ENCODE assay signal across 10 mouse cellular contexts in genomic region chr3:63609454-63610112, GRCm38 (mm10).
DNase-seq lines count a peak whose midpoint lies in the region; ATAC-seq and TF ChIP-seq lines count a peak whose summit lies in the region.
"Had no signal": no experiment of that assay in that cellular context is flagged by ENCODE, and none has a peak within 500 bp of the region (broad histone marks: within the 10 kb centered on the region; RNA-seq: fewer than 3 reads in every experiment).

No protein-coding gene starts in this region.

- H3K27me3 ChIP-seq in heart, postnatal 0 days (ENCODE audit: control insufficient read depth, insufficient read depth, low read length), result no peaks in the 10 kb centered on the region
- no peaks in the 10 kb centered on the region for H3K27me3 ChIP-seq in heart, adult 2 months (ENCODE audit: control insufficient read depth, insufficient read depth, low read length)
- H3K27me3 ChIP-seq in kidney, embryonic 15.5 days, result no peaks in the 10 kb centered on the region

- no peak for TF ChIP-seq POLR2A in heart, adult 2 months (IDR thresholded peaks at IDR 0.05; ENCODE audit: insufficient read depth, low read depth, low read length)

- WGBS in heart, postnatal 0 days, result 12% methylated on average over 17 of the region's 17 CpGs
- 19% methylated on average over 17 of the region's 17 CpGs for WGBS in heart, adult 2 months
- WGBS in kidney, embryonic 15.5 days, result 20% methylated on average over 17 of the region's 17 CpGs

- H3K27ac ChIP-seq in heart, postnatal 0 days (ENCODE audit: low read depth), result no peak overlapping the region
- H3K27ac ChIP-seq in heart, adult 2 months, result no peak overlapping the region
- H3K27ac ChIP-seq in kidney, embryonic 15.5 days, result peak overlapping the region; percentile 60

- no peak for DNase-seq in heart, postnatal 0 days (ENCODE audit: low spot score)
- DNase-seq in heart, adult 2 months, result no peak
- DNase-seq in embryo, embryonic 10.5 days (ENCODE audit: low spot score), result peak; percentile 21
- DNase-seq in lung, postnatal 10 days, result peak; percentile 9
- no peak for DNase-seq in frontal cortex, postnatal 36 days (ENCODE audit: low spot score in 2 of 2)
- DNase-seq in spleen, postnatal 36 days (ENCODE audit: low spot score in 2 of 2), result no peak
- no peak for DNase-seq in thymus, postnatal 36 days
- DNase-seq: cerebellum, adult 11 months; gastrocnemius, postnatal 36 days had no signal

- no peaks in the 10 kb centered on the region for H3K79me2 ChIP-seq in heart, adult 2 months (replicated peaks; ENCODE audit: control insufficient read depth, insufficient read depth, low read length)

- no peaks in the 10 kb centered on the region for H3K9me3 ChIP-seq in heart, postnatal 0 days (replicated peaks; ENCODE audit: control insufficient read depth, low read length)
- no peaks in the 10 kb centered on the region for H3K9me3 ChIP-seq in kidney, embryonic 15.5 days (replicated peaks)

- intact Hi-C loops in heart, adult 2 months (cut with DNase I), result no loop called here

- no peaks in the 10 kb centered on the region for H3K36me3 ChIP-seq in heart, postnatal 0 days (replicated peaks; ENCODE audit: control insufficient read depth, insufficient read depth, low read length)
- H3K36me3 ChIP-seq in heart, adult 2 months (ENCODE audit: control insufficient read depth, insufficient read depth, low read length), result no peaks in the 10 kb centered on the region
- no peaks in the 10 kb centered on the region for H3K36me3 ChIP-seq in kidney, embryonic 15.5 days

- no peak for ATAC-seq in heart, postnatal 0 days (ENCODE audit: insufficient read depth, low read depth)
- peak; percentile 83 for ATAC-seq in kidney, embryonic 15.5 days (replicated peaks; ENCODE audit: low FRiP score)

- TF ChIP-seq CTCF in heart, postnatal 0 days (IDR thresholded peaks at IDR 0.05; ENCODE audit: low read depth), result no peak
- TF ChIP-seq CTCF in heart, adult 2 months (IDR thresholded peaks at IDR 0.05), result no peak

- no peak for TF ChIP-seq EP300 in heart, postnatal 0 days (IDR thresholded peaks at IDR 0.05; ENCODE audit: low read depth)
- TF ChIP-seq EP300 in heart, adult 2 months (IDR thresholded peaks at IDR 0.05; ENCODE audit: insufficient read depth, low read depth, low read length), result no peak

- no peaks in the 10 kb centered on the region for H3K4me1 ChIP-seq in heart, postnatal 0 days (ENCODE audit: control insufficient read depth, insufficient read depth)
- H3K4me1 ChIP-seq in heart, adult 2 months (ENCODE audit: control insufficient read depth, insufficient read depth, low read length), result no peaks in the 10 kb centered on the region
- peaks cover 10% of the 10 kb centered on the region; the same call in 1 of the 2 replicates for H3K4me1 ChIP-seq in kidney, embryonic 15.5 days

- peak overlapping the region; percentile 28; the same call in 1 of the 2 replicates for H3K4me3 ChIP-seq in heart, postnatal 0 days (ENCODE audit: low read depth, low read length)
- H3K4me3 ChIP-seq in heart, adult 2 months, result no peak overlapping the region
- peak overlapping the region; percentile 26 for H3K4me3 ChIP-seq in kidney, embryonic 15.5 days (replicated peaks)

- no peak overlapping the region for H3K9ac ChIP-seq in heart, postnatal 0 days (replicated peaks; ENCODE audit: low read depth, low read length)
- no peak overlapping the region for H3K9ac ChIP-seq in heart, adult 2 months (ENCODE audit: low read depth, low read length)
- no peak overlapping the region for H3K9ac ChIP-seq in kidney, embryonic 15.5 days

- H3K4me2 ChIP-seq in heart, postnatal 0 days (ENCODE audit: low read depth, low read length), result peak overlapping the region; percentile 50
- peak overlapping the region; percentile 51 for H3K4me2 ChIP-seq in kidney, embryonic 15.5 days

Comparison
In these comparisons a context has a peak if more than half of its experiments do, and no peak if none do; other contexts are left out.
1. DNase-seq: peak in embryo, embryonic 10.5 days (single experiment) and lung, postnatal 10 days (single experiment); none in heart, postnatal 0 days (single experiment), heart, adult 2 months (0 of 2), frontal cortex, postnatal 36 days (0 of 2), spleen, postnatal 36 days (0 of 2) and thymus, postnatal 36 days (0 of 2).